Mouse (Mus musculus): Measurements from ENCODE around the gene H6pd. TPM values are rescaled to one million over a fixed set of nuclear protein-coding genes. Genes with fewer than 3 reads are reported as not detected.

Gene H6pd
- total and polyA plus RNA-seq, 2 experiments from 2014 or later = 7.3 to 25.7 TPM

- H3K27me3 ChIP-seq (ENCODE audit: control insufficient read depth, insufficient read depth, low read length) = 0 out of 2 replicates have a peak, but pooled peaks cover 9% of the 10 kb centered on the region
- no peak overlapping the region for H3K4me3 ChIP-seq (ENCODE audit: low read depth, low read length)
- ATAC-seq (ENCODE audit: insufficient read depth, low read depth) (no peak), DNase-seq (ENCODE audit: low spot score) (no peak)
- peaks cover 13% of the 10 kb centered on the region; the same call in 1 of the 2 replicates for H3K4me1 ChIP-seq (ENCODE audit: control insufficient read depth, insufficient read depth)
- no peak overlapping the region for H3K9ac ChIP-seq (replicated peaks; ENCODE audit: low read depth, low read length)
- no peaks in the 10 kb centered on the region for H3K9me3 ChIP-seq (replicated peaks; ENCODE audit: control insufficient read depth, low read length)
- H3K36me3 ChIP-seq (replicated peaks; ENCODE audit: control insufficient read depth, insufficient read depth, low read length) = no peaks in the 10 kb centered on the region
- no peak overlapping the region for H3K4me2 ChIP-seq (ENCODE audit: low read depth, low read length)
- no peak overlapping the region for H3K27ac ChIP-seq (ENCODE audit: low read depth)
- WGBS = 58% methylated on average over 6 of the region's 6 CpGs
- no peak for TF ChIP-seq EP300 (IDR thresholded peaks at IDR 0.05; ENCODE audit: low read depth)
- no peak for TF ChIP-seq CTCF (IDR thresholded peaks at IDR 0.05; ENCODE audit: low read depth)
Measured at GRCm38 (mm10) chr4:149968526-149968925, 40.3 kb downstream of the H6pd start.

GRCm38 (mm10) chr4:149966963-149967362 lies 41.9 kb downstream of the H6pd start:
- WGBS = 87% methylated on average over 9 of the region's 9 CpGs
- Histone ChIP-seq H3K9me3 (replicated peaks; ENCODE audit: control insufficient read depth, low read length) (no peaks in the 10 kb centered on the region), H3K9ac (replicated peaks; ENCODE audit: low read depth, low read length) (no peak overlapping the region), H3K36me3 (replicated peaks; ENCODE audit: control insufficient read depth, insufficient read depth, low read length) (no peaks in the 10 kb centered on the region), H3K27me3 (ENCODE audit: control insufficient read depth, insufficient read depth, low read length) (0 out of 2 replicates have a peak, but pooled peaks cover 5% of the 10 kb centered on the region), H3K4me1 (ENCODE audit: control insufficient read depth, insufficient read depth) (peaks cover 13% of the 10 kb centered on the region; the same call in 1 of the 2 replicates), H3K27ac (ENCODE audit: low read depth) (no peak overlapping the region), H3K4me2 (ENCODE audit: low read depth, low read length) (no peak overlapping the region), H3K4me3 (ENCODE audit: low read depth, low read length) (no peak overlapping the region)
- DNase-seq (ENCODE audit: low spot score) (no peak), ATAC-seq (ENCODE audit: insufficient read depth, low read depth) (no peak)
- TF ChIP-seq EP300 (IDR thresholded peaks at IDR 0.05; ENCODE audit: low read depth) = no peak
- TF ChIP-seq CTCF (IDR thresholded peaks at IDR 0.05; ENCODE audit: low read depth) = no peak

GRCm38 (mm10) chr4:149966252-149966651 lies 42.6 kb downstream of the H6pd start:
- H3K27ac ChIP-seq (ENCODE audit: low read depth) = 0 out of 2 replicates have a peak overlapping the region, but pooled peaks have one; percentile 25
- H3K27me3 ChIP-seq (ENCODE audit: control insufficient read depth, insufficient read depth, low read length) = 0 out of 2 replicates have a peak, but pooled peaks cover 5% of the 10 kb centered on the region
- H3K9ac ChIP-seq (replicated peaks; ENCODE audit: low read depth, low read length) = no peak overlapping the region
- TF ChIP-seq EP300 (IDR thresholded peaks at IDR 0.05; ENCODE audit: low read depth) = no peak
- no peak for TF ChIP-seq CTCF (IDR thresholded peaks at IDR 0.05; ENCODE audit: low read depth)
- H3K4me2 ChIP-seq (ENCODE audit: low read depth, low read length) = no peak overlapping the region
- WGBS = 36% methylated on average over 5 of the region's 5 CpGs
- H3K4me3 ChIP-seq (ENCODE audit: low read depth, low read length) = no peak overlapping the region
- ATAC-seq (ENCODE audit: insufficient read depth, low read depth) (peak; percentile 36), DNase-seq (ENCODE audit: low spot score) (peak; percentile 62)
- H3K36me3 ChIP-seq (replicated peaks; ENCODE audit: control insufficient read depth, insufficient read depth, low read length) = no peaks in the 10 kb centered on the region
- H3K9me3 ChIP-seq (replicated peaks; ENCODE audit: control insufficient read depth, low read length) = no peaks in the 10 kb centered on the region
- peaks cover 13% of the 10 kb centered on the region; the same call in 1 of the 2 replicates for H3K4me1 ChIP-seq (ENCODE audit: control insufficient read depth, insufficient read depth)

GRCm38 (mm10) chr4:149965672-149966071 lies 43.2 kb downstream of the H6pd start:
- Histone ChIP-seq H3K27ac (ENCODE audit: low read depth) (no peak overlapping the region), H3K4me3 (ENCODE audit: low read depth, low read length) (no peak overlapping the region), H3K9me3 (replicated peaks; ENCODE audit: control insufficient read depth, low read length) (no peaks in the 10 kb centered on the region), H3K9ac (replicated peaks; ENCODE audit: low read depth, low read length) (no peak overlapping the region), H3K27me3 (ENCODE audit: control insufficient read depth, insufficient read depth, low read length) (0 out of 2 replicates have a peak, but pooled peaks cover 4% of the 10 kb centered on the region), H3K36me3 (replicated peaks; ENCODE audit: control insufficient read depth, insufficient read depth, low read length) (no peaks in the 10 kb centered on the region), H3K4me1 (ENCODE audit: control insufficient read depth, insufficient read depth) (peaks cover 13% of the 10 kb centered on the region; the same call in 1 of the 2 replicates), H3K4me2 (ENCODE audit: low read depth, low read length) (no peak overlapping the region)
- TF ChIP-seq CTCF (IDR thresholded peaks at IDR 0.05; ENCODE audit: low read depth) (no peak), EP300 (IDR thresholded peaks at IDR 0.05; ENCODE audit: low read depth) (no peak)
- 74% methylated on average over 6 of the region's 6 CpGs for WGBS
- DNase-seq (ENCODE audit: low spot score) = no peak
- ATAC-seq (ENCODE audit: insufficient read depth, low read depth) = no peak

GRCm38 (mm10) chr4:149965242-149965641 lies 43.6 kb downstream of the H6pd start:
- H3K4me1 ChIP-seq (ENCODE audit: control insufficient read depth, insufficient read depth) = peaks cover 13% of the 10 kb centered on the region; the same call in 1 of the 2 replicates
- no peak overlapping the region for H3K4me2 ChIP-seq (ENCODE audit: low read depth, low read length)
- H3K4me3 ChIP-seq (ENCODE audit: low read depth, low read length) = no peak overlapping the region
- ATAC-seq (ENCODE audit: insufficient read depth, low read depth) (no peak), DNase-seq (ENCODE audit: low spot score) (no peak)
- H3K27me3 ChIP-seq (ENCODE audit: control insufficient read depth, insufficient read depth, low read length) = no peaks in the 10 kb centered on the region
- no peak for TF ChIP-seq EP300 (IDR thresholded peaks at IDR 0.05; ENCODE audit: low read depth)
- TF ChIP-seq CTCF (IDR thresholded peaks at IDR 0.05; ENCODE audit: low read depth) = no peak
- no peaks in the 10 kb centered on the region for H3K36me3 ChIP-seq (replicated peaks; ENCODE audit: control insufficient read depth, insufficient read depth, low read length)
- no peak overlapping the region for H3K9ac ChIP-seq (replicated peaks; ENCODE audit: low read depth, low read length)
- no peak overlapping the region for H3K27ac ChIP-seq (ENCODE audit: low read depth)
- no peaks in the 10 kb centered on the region for H3K9me3 ChIP-seq (replicated peaks; ENCODE audit: control insufficient read depth, low read length)
- WGBS = 77% methylated on average over 6 of the region's 6 CpGs

GRCm38 (mm10) chr4:149964770-149965169 lies 44.1 kb downstream of the H6pd start:
- DNase-seq (ENCODE audit: low spot score) = no peak
- Histone ChIP-seq H3K9ac (replicated peaks; ENCODE audit: low read depth, low read length) (no peak overlapping the region), H3K27ac (ENCODE audit: low read depth) (no peak overlapping the region), H3K27me3 (ENCODE audit: control insufficient read depth, insufficient read depth, low read length) (no peaks in the 10 kb centered on the region), H3K4me2 (ENCODE audit: low read depth, low read length) (no peak overlapping the region), H3K4me3 (ENCODE audit: low read depth, low read length) (no peak overlapping the region), H3K9me3 (replicated peaks; ENCODE audit: control insufficient read depth, low read length) (no peaks in the 10 kb centered on the region), H3K4me1 (ENCODE audit: control insufficient read depth, insufficient read depth) (peaks cover 13% of the 10 kb centered on the region; the same call in 1 of the 2 replicates), H3K36me3 (replicated peaks; ENCODE audit: control insufficient read depth, insufficient read depth, low read length) (no peaks in the 10 kb centered on the region)
- no peak for ATAC-seq (ENCODE audit: insufficient read depth, low read depth)
- TF ChIP-seq EP300 (IDR thresholded peaks at IDR 0.05; ENCODE audit: low read depth) (no peak), CTCF (IDR thresholded peaks at IDR 0.05; ENCODE audit: low read depth) (no peak)
- WGBS = 68% methylated on average over 3 of the region's 3 CpGs

Measured in heart, postnatal 0 days (tissue).